Mouse (Mus musculus): ENCODE data around the gene Angel1. TPM values are rescaled to one million over a fixed set of nuclear protein-coding genes. Genes with fewer than 3 reads are reported as not detected.

Angel1 gene
- total and polyA plus RNA-seq, 2 experiments from 2014 or later = 9.3 to 10.0 TPM

DNA sequence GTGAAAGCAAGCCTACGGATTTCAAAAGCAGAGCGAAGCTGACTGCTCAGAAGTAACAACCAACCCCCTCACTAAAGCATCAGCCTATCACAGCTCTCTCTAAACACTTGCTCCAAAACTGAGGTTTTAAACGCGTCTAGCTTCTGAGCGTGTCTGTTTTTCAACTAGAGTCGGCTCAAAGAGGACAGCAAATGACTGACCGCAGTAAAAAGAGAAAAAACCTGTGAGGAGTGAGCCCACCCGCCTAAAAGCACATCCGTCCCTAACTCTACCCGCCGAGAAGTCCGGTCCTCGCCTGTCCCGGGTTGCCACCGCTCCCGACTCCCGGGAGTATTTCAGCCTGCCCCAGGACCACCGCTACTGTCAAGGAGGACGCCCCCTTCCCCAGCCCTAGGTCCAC is 554 bp downstream of the Angel1 start:
- ATAC-seq (peak; percentile 18), DNase-seq (ENCODE audit: low spot score) (peak; percentile 50)
- H3K9me3 ChIP-seq (ENCODE audit: low read length) = no peaks in the 10 kb centered on the region
- H3K4me1 ChIP-seq (ENCODE audit: insufficient read depth, low read length) = peaks cover 3% of the 10 kb centered on the region; the same call in 1 of the 2 replicates
- no peaks in the 10 kb centered on the region for H3K36me3 ChIP-seq (ENCODE audit: insufficient read depth, low read length)
- no peak for TF ChIP-seq CTCF (IDR thresholded peaks at IDR 0.05; ENCODE audit: low read depth)
- H3K27me3 ChIP-seq (ENCODE audit: insufficient read depth, low read length) = no peaks in the 10 kb centered on the region
- under 1% methylated on average over 19 of the region's 19 CpGs for WGBS
- H3K27ac ChIP-seq = peak overlapping the region; percentile 57
- peak overlapping the region; percentile 53 for H3K9ac ChIP-seq (replicated peaks; ENCODE audit: low read length)
- peak overlapping the region; percentile 95 for H3K4me2 ChIP-seq (ENCODE audit: low read depth, low read length)
- peak overlapping the region; percentile 57 for H3K4me3 ChIP-seq (ENCODE audit: low read length)

DNA sequence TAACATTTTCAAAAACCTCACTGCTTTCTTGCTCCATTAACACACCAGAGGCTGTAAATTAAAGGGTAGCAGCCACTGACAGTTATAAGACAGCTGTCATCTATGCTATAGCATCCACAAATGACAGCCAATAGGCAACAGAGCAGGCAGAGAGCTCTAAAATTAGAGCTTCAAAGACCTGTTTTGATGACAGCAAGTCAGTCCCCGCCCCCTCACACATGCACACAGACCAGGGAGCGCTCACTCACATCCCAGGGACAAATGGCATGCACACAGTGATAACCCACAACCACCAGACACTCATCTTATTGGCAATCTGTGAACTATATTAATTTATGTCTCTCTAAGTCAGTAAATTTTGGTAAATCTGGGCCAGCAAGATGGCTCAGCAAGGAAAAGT is 2.0 kb downstream of the Angel1 start:
- H3K4me1 ChIP-seq (ENCODE audit: insufficient read depth, low read length) = peaks cover 3% of the 10 kb centered on the region; the same call in 1 of the 2 replicates
- H3K9me3 ChIP-seq (ENCODE audit: low read length) = no peaks in the 10 kb centered on the region
- no peaks in the 10 kb centered on the region for H3K36me3 ChIP-seq (ENCODE audit: insufficient read depth, low read length)
- H3K27ac ChIP-seq = no peak overlapping the region
- ATAC-seq (no peak), DNase-seq (ENCODE audit: low spot score) (no peak)
- H3K27me3 ChIP-seq (ENCODE audit: insufficient read depth, low read length) = no peaks in the 10 kb centered on the region
- 83% methylated on average over 2 of the region's 2 CpGs for WGBS
- no peak overlapping the region for H3K4me2 ChIP-seq (ENCODE audit: low read depth, low read length)
- no peak overlapping the region for H3K9ac ChIP-seq (replicated peaks; ENCODE audit: low read length)
- no peak overlapping the region for H3K4me3 ChIP-seq (ENCODE audit: low read length)
- no peak for TF ChIP-seq CTCF (IDR thresholded peaks at IDR 0.05; ENCODE audit: low read depth)

DNA sequence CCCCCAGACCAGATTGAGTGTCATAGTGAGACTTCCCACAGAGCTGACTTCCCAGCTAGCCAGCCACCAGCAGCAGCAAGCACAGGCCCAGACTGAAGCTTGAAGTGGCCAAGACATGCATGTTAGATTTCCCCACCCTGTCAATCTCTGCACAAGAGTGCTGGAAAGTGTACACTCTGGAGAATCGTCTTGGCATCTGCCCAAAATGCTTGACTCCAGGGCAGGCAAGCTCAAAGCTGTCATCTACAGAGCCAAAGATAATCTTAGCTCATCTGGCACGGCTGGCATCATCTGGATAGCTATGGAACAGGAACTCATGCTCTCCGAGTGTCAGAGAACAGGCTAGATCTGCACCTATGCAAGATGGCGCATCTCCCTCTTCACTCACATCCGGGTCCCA is 4.8 kb downstream of the Angel1 start:
- no peaks in the 10 kb centered on the region; the same call in 1 of the 2 replicates for H3K36me3 ChIP-seq (ENCODE audit: insufficient read depth, low read length)
- ATAC-seq = no peak
- DNase-seq (ENCODE audit: low spot score) = peak; percentile 38
- no peak overlapping the region for H3K4me3 ChIP-seq (ENCODE audit: low read length)
- 72% methylated on average over 5 of the region's 5 CpGs for WGBS
- H3K9ac ChIP-seq (replicated peaks; ENCODE audit: low read length) = no peak overlapping the region
- no peak for TF ChIP-seq CTCF (IDR thresholded peaks at IDR 0.05; ENCODE audit: low read depth)
- no peak overlapping the region for H3K4me2 ChIP-seq (ENCODE audit: low read depth, low read length)
- no peak overlapping the region for H3K27ac ChIP-seq
- no peaks in the 10 kb centered on the region for H3K27me3 ChIP-seq (ENCODE audit: insufficient read depth, low read length)
- no peaks in the 10 kb centered on the region for H3K9me3 ChIP-seq (ENCODE audit: low read length)
- H3K4me1 ChIP-seq (ENCODE audit: insufficient read depth, low read length) = peaks cover 3% of the 10 kb centered on the region; the same call in 1 of the 2 replicates

DNA sequence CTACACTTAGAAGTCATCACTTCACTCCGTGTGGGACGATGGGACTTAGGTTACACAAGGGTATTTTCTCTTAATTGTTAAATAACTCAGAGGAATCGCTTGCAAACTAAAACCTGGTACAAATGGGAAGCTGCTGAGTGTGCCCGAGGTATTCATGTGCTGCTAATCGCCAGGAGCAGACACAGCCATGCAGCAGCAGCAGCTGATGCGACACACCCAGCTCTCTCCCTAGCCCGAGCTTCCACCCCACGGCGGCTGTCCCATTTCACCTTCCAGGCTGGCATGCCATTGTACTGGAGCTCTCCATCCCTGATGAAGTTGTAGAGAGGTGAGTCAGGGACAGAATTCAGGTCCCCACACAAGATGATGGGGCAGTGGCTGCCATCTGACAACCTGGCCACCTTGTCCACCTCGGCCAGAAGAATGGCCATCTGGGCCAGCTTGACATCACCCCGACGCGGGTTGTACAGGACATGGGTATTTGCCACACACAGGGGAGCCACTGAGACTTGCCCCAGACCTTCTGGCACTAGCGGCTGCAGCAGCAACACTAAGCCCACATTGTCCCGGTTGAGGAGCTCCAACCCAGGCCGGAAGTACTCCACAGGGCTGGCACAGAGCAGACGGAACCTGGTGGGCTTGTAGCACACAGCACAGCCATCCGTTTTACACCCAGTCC is 6.2 kb downstream of the Angel1 start:
- Histone ChIP-seq H3K27me3 (ENCODE audit: insufficient read depth, low read length) (no peaks in the 10 kb centered on the region), H3K9ac (replicated peaks; ENCODE audit: low read length) (no peak overlapping the region), H3K36me3 (ENCODE audit: insufficient read depth, low read length) (no peaks in the 10 kb centered on the region; the same call in 1 of the 2 replicates), H3K27ac (no peak overlapping the region), H3K9me3 (ENCODE audit: low read length) (no peaks in the 10 kb centered on the region), H3K4me1 (ENCODE audit: insufficient read depth, low read length) (peaks cover 3% of the 10 kb centered on the region; the same call in 1 of the 2 replicates), H3K4me2 (ENCODE audit: low read depth, low read length) (no peak overlapping the region), H3K4me3 (ENCODE audit: low read length) (no peak overlapping the region)
- TF ChIP-seq CTCF (IDR thresholded peaks at IDR 0.05; ENCODE audit: low read depth) = no peak
- 82% methylated on average over 18 of the region's 18 CpGs for WGBS
- DNase-seq (ENCODE audit: low spot score) = no peak
- ATAC-seq = no peak

DNA sequence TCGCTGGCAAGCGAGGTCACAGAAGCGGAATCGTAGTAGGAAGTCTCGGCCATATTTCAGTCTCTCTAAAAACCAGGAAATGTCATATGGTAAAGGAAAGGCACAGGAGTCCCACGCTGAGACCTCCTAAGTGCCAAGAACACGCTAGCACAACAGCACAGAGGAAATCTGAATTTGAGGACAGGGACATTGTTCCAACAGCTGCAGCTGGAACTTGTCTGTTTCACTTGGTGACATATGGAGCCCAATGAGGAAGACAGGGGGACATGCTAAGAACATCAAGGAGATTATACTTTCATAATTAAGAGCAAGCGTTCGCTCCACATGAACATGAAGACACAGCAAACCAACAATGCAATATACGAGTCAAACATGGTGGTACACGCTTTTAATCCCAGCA is 9.3 kb downstream of the Angel1 start:
- no peak overlapping the region for H3K9ac ChIP-seq (replicated peaks; ENCODE audit: low read length)
- H3K36me3 ChIP-seq (ENCODE audit: insufficient read depth, low read length) = no peaks in the 10 kb centered on the region; the same call in 1 of the 2 replicates
- TF ChIP-seq CTCF (IDR thresholded peaks at IDR 0.05; ENCODE audit: low read depth) = no peak
- H3K4me3 ChIP-seq (ENCODE audit: low read length) = no peak overlapping the region
- no peak overlapping the region for H3K27ac ChIP-seq
- H3K4me2 ChIP-seq (ENCODE audit: low read depth, low read length) = no peak overlapping the region
- H3K9me3 ChIP-seq (ENCODE audit: low read length) = no peaks in the 10 kb centered on the region
- no peak for ATAC-seq
- WGBS = 91% methylated on average over 11 of the region's 11 CpGs
- DNase-seq (ENCODE audit: low spot score) = no peak
- H3K4me1 ChIP-seq (ENCODE audit: insufficient read depth, low read length) = no peaks in the 10 kb centered on the region
- no peaks in the 10 kb centered on the region for H3K27me3 ChIP-seq (ENCODE audit: insufficient read depth, low read length)

DNA sequence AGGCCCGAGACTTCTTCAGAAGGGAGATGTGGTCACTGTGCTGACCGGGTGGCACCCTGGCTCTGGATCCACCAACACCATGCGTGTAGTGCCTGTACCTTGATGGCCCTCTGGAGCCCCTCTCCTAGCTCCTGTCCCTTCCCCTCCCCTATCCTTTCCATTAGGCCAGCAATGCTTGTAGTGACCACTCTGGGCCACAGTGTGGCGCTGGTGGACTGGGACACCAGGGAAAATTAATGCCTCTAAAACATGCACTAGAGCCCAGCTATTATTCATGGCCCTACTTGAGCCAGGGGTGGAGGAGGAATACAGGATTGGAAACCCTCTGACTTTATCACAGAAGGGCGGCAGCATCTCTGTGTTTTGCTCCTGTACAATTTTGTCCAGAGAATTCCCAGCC is 10.9 kb downstream of the Angel1 start:
- TF ChIP-seq CTCF (IDR thresholded peaks at IDR 0.05; ENCODE audit: low read depth) = peak; percentile 91
- WGBS = 43% methylated on average over 5 of the region's 5 CpGs
- Histone ChIP-seq H3K27me3 (ENCODE audit: insufficient read depth, low read length) (no peaks in the 10 kb centered on the region), H3K9ac (replicated peaks; ENCODE audit: low read length) (no peak overlapping the region), H3K4me1 (ENCODE audit: insufficient read depth, low read length) (no peaks in the 10 kb centered on the region), H3K9me3 (ENCODE audit: low read length) (no peaks in the 10 kb centered on the region), H3K4me2 (ENCODE audit: low read depth, low read length) (no peak overlapping the region), H3K36me3 (ENCODE audit: insufficient read depth, low read length) (no peaks in the 10 kb centered on the region; the same call in 1 of the 2 replicates), H3K4me3 (ENCODE audit: low read length) (no peak overlapping the region), H3K27ac (no peak overlapping the region)
- DNase-seq (ENCODE audit: low spot score) = peak; percentile 81
- ATAC-seq = peak; percentile 50; the same call in 1 of the 2 replicates

DNA sequence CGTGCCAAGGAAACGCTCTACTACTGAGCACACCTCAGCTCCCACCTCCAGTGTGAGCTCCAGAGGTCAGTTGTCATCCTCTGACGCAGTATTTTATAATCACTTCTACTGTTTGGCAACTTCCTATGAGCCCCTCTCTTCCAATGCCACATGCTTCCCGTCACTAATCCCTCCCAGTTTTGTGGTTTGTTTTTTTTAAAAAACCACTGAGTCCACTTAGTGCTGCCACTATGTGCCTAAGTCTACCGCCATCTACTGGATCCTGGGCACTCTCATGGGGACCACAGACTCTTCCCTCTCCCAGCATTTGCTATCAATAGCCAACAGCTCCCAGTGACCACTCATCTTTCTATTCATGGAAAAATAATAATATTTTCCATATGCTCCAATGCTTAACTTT is 12.2 kb downstream of the Angel1 start:
- H3K27ac ChIP-seq = no peak overlapping the region
- DNase-seq (ENCODE audit: low spot score) (peak; percentile 61), ATAC-seq (no peak)
- no peak overlapping the region for H3K4me2 ChIP-seq (ENCODE audit: low read depth, low read length)
- H3K9ac ChIP-seq (replicated peaks; ENCODE audit: low read length) = no peak overlapping the region
- no peaks in the 10 kb centered on the region for H3K9me3 ChIP-seq (ENCODE audit: low read length)
- H3K27me3 ChIP-seq (ENCODE audit: insufficient read depth, low read length) = no peaks in the 10 kb centered on the region
- 71% methylated on average over 5 of the region's 5 CpGs for WGBS
- no peaks in the 10 kb centered on the region; the same call in 1 of the 2 replicates for H3K36me3 ChIP-seq (ENCODE audit: insufficient read depth, low read length)
- no peak overlapping the region for H3K4me3 ChIP-seq (ENCODE audit: low read length)
- peak; percentile 49 for TF ChIP-seq CTCF (IDR thresholded peaks at IDR 0.05; ENCODE audit: low read depth)
- H3K4me1 ChIP-seq (ENCODE audit: insufficient read depth, low read length) = no peaks in the 10 kb centered on the region

Measured in hindbrain, postnatal 0 days (tissue).